Mouse (Mus musculus) olfactory bulb, adult 2 months (tissue): Measurements from ENCODE around the gene Rbm42.

Source experiments
- CTCF ChIP-seq: fragments of 200-500 bp; IDR thresholded peaks from 2 replicates; pipeline ENCODE4 v1.5.1; 2012; ENCODE audit warnings: low read depth, mild to moderate bottlenecking, low read length, moderate library complexity; ENCODE audit not compliant: insufficient read depth
- POLR2A ChIP-seq: fragments of 200-500 bp; IDR thresholded peaks from 2 replicates; pipeline ENCODE4 v1.6.1; 2012; ENCODE audit warnings: mild to moderate bottlenecking, low read depth, low read length, moderate library complexity; ENCODE audit not compliant: insufficient read depth

DNA sequence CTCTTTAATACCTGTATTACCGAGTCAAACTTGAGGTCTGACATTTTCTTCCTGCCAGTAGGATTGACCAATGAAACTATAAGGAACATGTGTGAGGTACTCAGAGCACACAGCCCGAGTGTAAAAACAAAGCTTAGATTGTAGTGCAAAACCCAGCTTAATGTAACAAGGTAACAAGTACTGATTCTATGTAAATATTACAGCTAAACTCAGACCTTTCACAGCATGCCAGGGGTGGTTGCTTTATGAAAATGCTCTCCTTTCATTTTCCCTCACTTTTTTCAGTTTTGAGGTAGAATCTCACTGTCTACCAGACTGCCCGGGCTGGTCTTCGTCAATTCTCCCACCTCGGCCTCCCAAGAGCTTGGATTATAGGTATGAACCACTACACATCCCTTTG is 54.0 kb downstream of the Rbm42 start:
- TF ChIP-seq CTCF (no peak), POLR2A (no peak)
